Mouse (Mus musculus) cortical plate, adult 2 months (tissue): ENCODE results near the gene Pi4kb.

ENCODE experiments used
- CTCF ChIP-seq: fragments of 200-500 bp; IDR thresholded peaks from 2 replicates; pipeline ENCODE4 v1.5.1; 2011; ENCODE audit warnings: mild to moderate bottlenecking, control low read depth, low read length; ENCODE audit not compliant: insufficient read depth; ENCODE audit errors: extremely low read depth
- POLR2A ChIP-seq: fragments of 200-500 bp; IDR thresholded peaks from 2 replicates; pipeline ENCODE4 v1.6.1; 2011; ENCODE audit warnings: mild to moderate bottlenecking, low read length, control low read depth; ENCODE audit not compliant: insufficient read depth; ENCODE audit errors: extremely low read depth

DNA sequence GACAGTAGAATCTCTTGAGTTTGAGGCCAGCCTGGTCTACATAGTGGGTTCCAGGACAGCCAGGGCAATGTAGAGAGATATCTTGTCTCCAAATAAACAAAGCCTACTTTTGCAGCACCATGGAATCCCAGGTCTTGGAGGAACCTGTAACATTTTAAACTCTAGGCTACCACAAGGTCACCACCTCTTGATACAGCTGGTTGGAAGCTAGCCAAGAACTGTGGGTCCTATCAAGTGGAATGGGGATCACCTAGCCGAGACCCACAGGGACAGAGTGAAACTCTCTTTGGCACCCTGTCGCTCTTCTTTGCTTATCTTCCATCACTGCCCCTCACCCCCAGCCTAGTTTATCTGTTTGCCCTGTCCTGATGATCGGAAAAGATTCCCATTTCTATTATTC lies 2.0 kb upstream of the Pi4kb start:
- TF ChIP-seq CTCF (no peak), POLR2A (no peak)
